Mouse (Mus musculus): ENCODE results near the gene Gas2l3.

Gene Gas2l3

GRCm38 (mm10) chr10:89443623-89444151, at the start of gene Gas2l3:
TSS of gene Gas2l3 (minus strand) at chr10:89443967.
- in situ Hi-C loops (cut with MseI, MboI) = no loop called here

GRCm38 (mm10) chr10:89491321-89491720, 47.6 kb upstream of the Gas2l3 start:
- in situ Hi-C loops (cut with MseI, MboI) = no loop called here

GRCm38 (mm10) chr10:89490250-89490649, 46.5 kb upstream of the Gas2l3 start:
- in situ Hi-C loops (cut with MseI, MboI) = no loop called here

- in situ Hi-C loops (cut with MseI, MboI) = no loop called here
Observed at GRCm38 (mm10) chr10:89489459-89489858, 45.7 kb upstream of the Gas2l3 start.

GRCm38 (mm10) chr10:89486995-89487742, 43.4 kb upstream of the Gas2l3 start:
- in situ Hi-C loops (cut with MseI, MboI) = no loop called here

GRCm38 (mm10) chr10:89484907-89485306, 41.1 kb upstream of the Gas2l3 start:
- in situ Hi-C loops (cut with MseI, MboI) = no loop called here

GRCm38 (mm10) chr10:89483812-89484602, 40.2 kb upstream of the Gas2l3 start:
- in situ Hi-C loops (cut with MseI, MboI) = no loop called here

GRCm38 (mm10) chr10:89483113-89483512, 39.3 kb upstream of the Gas2l3 start:
- in situ Hi-C loops (cut with MseI, MboI) = no loop called here

GRCm38 (mm10) chr10:89482142-89482681, 38.4 kb upstream of the Gas2l3 start:
- in situ Hi-C loops (cut with MseI, MboI) = no loop called here

GRCm38 (mm10) chr10:89481638-89482037, 37.9 kb upstream of the Gas2l3 start:
- in situ Hi-C loops (cut with MseI, MboI) = no loop called here

GRCm38 (mm10) chr10:89478766-89479165, 35.0 kb upstream of the Gas2l3 start:
- in situ Hi-C loops (cut with MseI, MboI) = no loop called here

GRCm38 (mm10) chr10:89470596-89471353, 27.0 kb upstream of the Gas2l3 start:
- in situ Hi-C loops (cut with MseI, MboI) = no loop called here

- in situ Hi-C loops (cut with MseI, MboI) = loop anchor here (5.0 kb wide), 1 partner anchor 162 kb away; no protein-coding TSS in a partner anchor
Observed at GRCm38 (mm10) chr10:89464760-89465405, 21.1 kb upstream of the Gas2l3 start.

- in situ Hi-C loops (cut with MseI, MboI) = loop anchor here (5.0 kb wide), 1 partner anchor 164 kb away; no protein-coding TSS in a partner anchor
Observed at GRCm38 (mm10) chr10:89462890-89463289, 19.1 kb upstream of the Gas2l3 start.

- in situ Hi-C loops (cut with MseI, MboI) = loop anchor here (5.0 kb wide), 1 partner anchor 165 kb away; no protein-coding TSS in a partner anchor
Observed at GRCm38 (mm10) chr10:89461856-89462507, 18.2 kb upstream of the Gas2l3 start.

GRCm38 (mm10) chr10:89460972-89461371, 17.2 kb upstream of the Gas2l3 start:
- in situ Hi-C loops (cut with MseI, MboI) = loop anchor here (5.0 kb wide), 1 partner anchor 166 kb away; no protein-coding TSS in a partner anchor

- in situ Hi-C loops (cut with MseI, MboI) = no loop called here
Observed at GRCm38 (mm10) chr10:89458770-89459169, 15.0 kb upstream of the Gas2l3 start.

- in situ Hi-C loops (cut with MseI, MboI) = no loop called here
Observed at GRCm38 (mm10) chr10:89453794-89454193, 10.0 kb upstream of the Gas2l3 start.

GRCm38 (mm10) chr10:89453068-89453641, 9.4 kb upstream of the Gas2l3 start:
- in situ Hi-C loops (cut with MseI, MboI) = no loop called here

GRCm38 (mm10) chr10:89450411-89450810, 6.6 kb upstream of the Gas2l3 start:
- in situ Hi-C loops (cut with MseI, MboI) = no loop called here
